Mouse (Mus musculus) c-Kit-positive CD71-negative TER-119-negative erythroid progenitor cells, embryonic 14.5 days (primary cell): ENCODE measurements around the gene Psmc3ip.

ENCODE experiments used
- DNase-seq: peaks from one replicate; pipeline ENCODE4 v3.0.0-alpha.2; 2013; ENCODE audit warnings: low read depth

Gene Psmc3ip

GRCm38 (mm10) chr11:101079746-101080145 is 15.5 kb downstream of the Psmc3ip start:
- no peak for DNase-seq

GRCm38 (mm10) chr11:101078121-101078520 is 17.1 kb downstream of the Psmc3ip start, which contains the start of gene Hsd17b1:
Hsd17b1 (plus strand) TSS chr11:101078411.
- DNase-seq, result no peak

DNA sequence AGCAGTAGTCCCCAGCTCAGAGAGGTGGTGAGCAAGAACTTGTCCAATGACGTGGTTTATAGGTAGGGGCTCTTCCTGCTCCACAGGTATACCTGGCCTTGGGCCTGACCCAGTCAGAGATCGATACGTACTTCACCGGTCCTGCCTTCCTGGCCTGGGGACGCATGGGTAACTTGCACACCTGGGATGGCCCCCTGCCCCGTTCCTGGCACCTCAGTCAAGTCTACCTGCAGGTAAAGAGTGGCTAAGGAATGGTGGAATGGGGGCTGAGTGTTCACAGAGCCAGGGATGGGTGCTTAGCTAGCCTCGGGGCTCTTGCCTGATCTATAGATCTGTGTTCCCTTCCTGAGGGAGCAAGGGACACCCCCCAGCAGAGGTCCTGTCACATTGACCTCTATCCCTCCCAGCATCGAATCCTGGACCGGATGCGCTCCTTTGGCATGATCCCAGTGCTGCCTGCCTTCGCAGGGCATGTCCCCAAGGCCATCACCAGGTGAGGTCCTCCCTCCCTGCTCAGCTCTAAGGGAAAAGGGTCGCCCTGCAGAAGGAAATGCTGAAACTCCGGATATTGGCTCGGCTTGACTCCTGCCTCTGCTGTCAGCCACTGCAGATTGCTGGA is 23.3 kb downstream of the Psmc3ip start:
- DNase-seq, result no peak

GRCm38 (mm10) chr11:101070987-101071386 is 24.2 kb downstream of the Psmc3ip start:
- no peak for DNase-seq

- DNase-seq, result no peak
Measured at GRCm38 (mm10) chr11:101070189-101070527, 25.1 kb downstream of the Psmc3ip start.

GRCm38 (mm10) chr11:101069391-101070188 is 25.6 kb downstream of the Psmc3ip start, which contains the start of gene Naglu:
Naglu (plus strand) TSS chr11:101070012.
- peak; percentile 77 for DNase-seq

DNA sequence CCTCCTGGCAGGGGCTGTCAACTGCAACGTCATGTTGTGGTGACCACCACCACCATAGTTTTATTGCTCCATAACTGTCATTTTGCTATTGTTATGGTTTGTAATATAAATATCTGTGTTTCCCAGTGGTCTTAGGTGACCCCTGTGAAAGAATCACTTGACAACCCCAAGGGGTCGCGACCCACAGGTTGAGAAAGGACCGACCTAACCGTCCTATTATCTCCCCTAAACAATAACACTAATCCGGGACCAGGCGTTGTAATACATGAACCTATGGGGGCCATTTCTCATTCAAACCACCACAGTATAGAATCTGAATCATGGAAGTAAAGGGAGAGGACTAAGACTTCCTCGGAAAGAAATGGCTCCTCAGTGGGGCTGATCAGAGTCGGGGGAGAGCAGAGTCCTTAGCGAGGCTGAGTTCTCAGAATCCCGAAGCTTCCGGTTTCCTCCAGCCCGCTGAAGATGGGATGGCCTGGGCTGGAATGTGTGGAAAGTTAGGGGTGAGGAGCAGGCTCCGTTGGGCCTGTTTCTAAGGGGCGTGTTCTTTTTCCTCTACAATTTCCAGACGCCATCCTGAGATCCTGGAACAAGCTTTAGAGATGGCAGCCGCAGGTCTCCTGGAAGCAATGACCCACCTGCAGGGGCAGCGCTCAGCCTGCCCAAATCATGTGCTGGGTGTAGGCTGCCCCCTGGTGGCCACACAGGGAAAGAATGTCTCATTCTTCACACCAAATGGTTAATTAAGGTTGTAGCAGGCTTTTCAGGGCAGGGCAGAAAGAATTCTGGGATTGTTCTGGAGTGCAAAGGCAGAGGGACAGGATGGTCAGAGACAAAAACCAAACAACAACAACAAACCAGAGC is 28.5 kb downstream of the Psmc3ip start:
- peak; percentile 72 for DNase-seq

GRCm38 (mm10) chr11:101065002-101065401 is 30.2 kb downstream of the Psmc3ip start:
- DNase-seq, result no peak

GRCm38 (mm10) chr11:101064462-101064861 is 30.8 kb downstream of the Psmc3ip start:
- no peak for DNase-seq

GRCm38 (mm10) chr11:101063676-101064327 is 31.4 kb downstream of the Psmc3ip start:
- DNase-seq, result peak; percentile 69

DNA sequence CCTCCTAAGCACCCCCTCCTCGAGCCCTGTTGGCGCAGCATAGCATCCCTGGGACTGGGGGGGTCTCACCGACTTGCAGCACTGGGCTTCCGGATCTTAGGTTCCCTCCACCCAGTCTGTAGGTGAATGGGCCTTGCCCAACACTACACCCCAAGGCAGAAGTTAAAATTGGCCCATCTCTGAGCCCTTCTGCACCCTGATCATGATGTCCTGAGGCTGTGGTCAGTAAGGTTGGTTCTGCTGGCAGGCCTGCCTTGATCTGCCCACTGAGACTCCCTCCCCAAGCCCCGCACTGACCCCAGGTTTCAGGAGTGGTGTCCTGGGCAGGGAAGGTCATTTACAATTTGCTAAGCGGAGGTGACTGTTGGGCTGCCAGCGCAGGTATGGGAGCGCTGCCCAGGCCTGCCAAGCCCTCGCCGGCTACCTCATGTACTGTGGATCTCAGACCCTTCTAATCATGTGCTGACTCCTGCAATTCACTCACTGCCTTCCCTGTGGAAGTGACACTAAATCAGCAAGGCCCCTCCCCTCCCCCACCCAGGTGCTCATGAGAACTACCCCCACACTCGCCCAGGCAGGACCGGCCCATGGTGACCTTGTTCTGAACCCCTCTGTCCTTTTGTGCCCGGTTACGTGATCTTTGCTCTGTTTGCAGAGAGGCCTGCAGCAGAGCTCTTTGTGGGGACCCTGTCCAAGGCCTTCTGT is 32.1 kb downstream of the Psmc3ip start:
- DNase-seq, result no peak

GRCm38 (mm10) chr11:101062165-101062884 is 32.9 kb downstream of the Psmc3ip start:
- no peak for DNase-seq

GRCm38 (mm10) chr11:101061049-101061448 is 34.2 kb downstream of the Psmc3ip start:
- DNase-seq, result no peak

GRCm38 (mm10) chr11:101060126-101060525 is 35.1 kb downstream of the Psmc3ip start:
- no peak for DNase-seq

DNA sequence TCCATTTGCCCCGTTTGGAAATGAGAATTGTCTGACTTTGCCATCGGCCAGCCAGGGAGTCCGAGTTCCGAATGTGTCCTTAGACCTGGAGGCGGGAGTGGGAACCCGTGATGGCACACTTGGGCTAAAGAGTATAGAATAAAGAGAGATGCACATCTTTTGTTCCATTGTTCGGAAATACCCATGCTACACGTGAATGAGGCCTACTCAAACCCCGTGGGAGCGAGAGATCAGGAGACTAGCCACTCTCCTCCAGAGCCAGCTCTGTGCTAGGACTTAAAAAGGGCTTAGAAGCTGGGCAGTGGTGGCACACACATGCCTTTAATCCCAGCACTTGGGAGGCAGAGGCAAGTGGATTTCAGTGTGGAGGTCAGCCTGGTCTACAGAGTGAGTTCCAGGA is 35.8 kb downstream of the Psmc3ip start:
- DNase-seq, result no peak

- DNase-seq, result no peak
Measured at GRCm38 (mm10) chr11:101058726-101059125, 36.5 kb downstream of the Psmc3ip start.

GRCm38 (mm10) chr11:101057860-101058259 is 37.4 kb downstream of the Psmc3ip start:
- peak; percentile 77 for DNase-seq

GRCm38 (mm10) chr11:101056885-101057284 is 38.4 kb downstream of the Psmc3ip start:
- no peak for DNase-seq

DNA sequence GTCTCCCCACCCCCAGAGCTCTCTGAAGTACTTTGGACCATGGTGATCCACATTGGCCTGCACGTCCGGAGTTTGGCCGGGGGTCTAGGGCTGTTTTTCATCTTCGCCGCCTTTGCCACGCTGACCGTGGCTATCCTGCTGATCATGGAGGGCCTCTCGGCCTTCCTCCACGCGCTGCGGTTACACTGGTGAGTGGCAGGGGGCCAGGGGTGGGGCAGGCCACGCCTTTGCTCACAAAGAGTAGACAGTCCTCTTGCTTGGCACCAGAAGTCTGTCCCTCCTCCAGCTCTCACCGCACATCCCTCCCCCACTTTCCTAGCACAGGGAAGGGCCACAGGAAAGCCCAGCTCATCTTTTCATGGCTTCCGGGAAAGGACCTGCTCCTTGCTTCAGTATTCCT is 39.8 kb downstream of the Psmc3ip start:
- DNase-seq, result no peak

- DNase-seq, result no peak
Measured at GRCm38 (mm10) chr11:101053974-101054373, 41.3 kb downstream of the Psmc3ip start.
